Mouse (Mus musculus) neural tube, embryonic 10.5 days (tissue): ENCODE measurements around the gene Vwa8.
A peak's percentile ranks its signal among the peaks of the same experiment; 100 is the strongest.

Experiments used
- DNase-seq: peaks from one replicate; pipeline ENCODE4 v3.0.0-alpha.2; 2017; ENCODE audit warnings: low spot score; ENCODE audit errors: extremely low spot score

Vwa8 gene

GRCm38 (mm10) chr14:79142342-79142741 is 293.5 kb downstream of the Vwa8 start:
- no peak for DNase-seq

- DNase-seq, result peak; percentile 11
Observed at GRCm38 (mm10) chr14:79143696-79144095, 294.8 kb downstream of the Vwa8 start.

- DNase-seq, result peak; percentile 10
Observed at GRCm38 (mm10) chr14:79144278-79145224, 295.7 kb downstream of the Vwa8 start.

GRCm38 (mm10) chr14:79151711-79152110 is 302.9 kb downstream of the Vwa8 start:
- DNase-seq, result no peak

GRCm38 (mm10) chr14:79153896-79154295 is 305.0 kb downstream of the Vwa8 start:
- DNase-seq, result no peak

- no peak for DNase-seq
Observed at GRCm38 (mm10) chr14:79154961-79155360, 306.1 kb downstream of the Vwa8 start.

GRCm38 (mm10) chr14:79156526-79157411 is 307.9 kb downstream of the Vwa8 start:
- DNase-seq, result no peak

- DNase-seq, result no peak
Observed at GRCm38 (mm10) chr14:79157451-79158218, 308.8 kb downstream of the Vwa8 start.

- no peak for DNase-seq
Observed at GRCm38 (mm10) chr14:79158219-79158521, 309.3 kb downstream of the Vwa8 start.

- DNase-seq, result no peak
Observed at GRCm38 (mm10) chr14:79158673-79159200, 309.9 kb downstream of the Vwa8 start.

GRCm38 (mm10) chr14:79159451-79159850 is 310.6 kb downstream of the Vwa8 start:
- no peak for DNase-seq

GRCm38 (mm10) chr14:79160486-79160885 is 311.6 kb downstream of the Vwa8 start:
- DNase-seq, result no peak

- no peak for DNase-seq
Observed at GRCm38 (mm10) chr14:79160966-79161365, 312.1 kb downstream of the Vwa8 start.

GRCm38 (mm10) chr14:79161741-79162140 is 312.9 kb downstream of the Vwa8 start:
- no peak for DNase-seq

GRCm38 (mm10) chr14:79162678-79163077 is 313.8 kb downstream of the Vwa8 start:
- no peak for DNase-seq

GRCm38 (mm10) chr14:79164334-79164733 is 315.5 kb downstream of the Vwa8 start:
- no peak for DNase-seq

GRCm38 (mm10) chr14:79164925-79165324 is 316.1 kb downstream of the Vwa8 start:
- no peak for DNase-seq

GRCm38 (mm10) chr14:79174526-79174925 is 325.7 kb downstream of the Vwa8 start:
- DNase-seq, result no peak

GRCm38 (mm10) chr14:79177754-79178153 is 328.9 kb downstream of the Vwa8 start:
- no peak for DNase-seq

- DNase-seq, result no peak
Observed at GRCm38 (mm10) chr14:79178247-79178646, 329.4 kb downstream of the Vwa8 start.

GRCm38 (mm10) chr14:79180078-79180730 is 331.4 kb downstream of the Vwa8 start:
- DNase-seq, result peak; percentile 45
